Mouse (Mus musculus): ENCODE measurements around the gene Ube2r2. TPM values are rescaled to one million over a fixed set of nuclear protein-coding genes. Genes with fewer than 3 reads are reported as not detected.

Ube2r2 gene
- total RNA-seq, 1 experiment from 2014 or later: 52.8 TPM

GRCm38 (mm10) chr4:41226351-41226750 lies 90.8 kb downstream of the Ube2r2 start:
- peak in 1 of 2 experiments; percentile 51; a peak in 1 of 4 replicates for ATAC-seq (replicated peaks in 1 of 2; ENCODE audit: insufficient read depth in 1 of 2, low FRiP score in 2 of 2, low TSS enrichment in 1 of 2, low read depth in 1 of 2, poor library complexity in 2 of 2, severe bottlenecking in 2 of 2)

- no peak for ATAC-seq (replicated peaks in 1 of 2; ENCODE audit: insufficient read depth in 1 of 2, low FRiP score in 2 of 2, low TSS enrichment in 1 of 2, low read depth in 1 of 2, poor library complexity in 2 of 2, severe bottlenecking in 2 of 2)
Observed at GRCm38 (mm10) chr4:41235621-41236020, 100.1 kb downstream of the Ube2r2 start.

- no peak for ATAC-seq (replicated peaks in 1 of 2; ENCODE audit: insufficient read depth in 1 of 2, low FRiP score in 2 of 2, low TSS enrichment in 1 of 2, low read depth in 1 of 2, poor library complexity in 2 of 2, severe bottlenecking in 2 of 2)
Observed at GRCm38 (mm10) chr4:41240916-41241315, 105.4 kb downstream of the Ube2r2 start.

Other genes starting within 250 kb of the Ube2r2 start
- not detected in 2 replicates for gene Spink4, start 215.7 kb upstream of the Ube2r2 start, total RNA-seq (2017)
- gene Bag1, start 187.4 kb upstream of the Ube2r2 start, total RNA-seq (2017): 272 and 383 TPM in 2 replicates
- 92.7 and 116 TPM in 2 replicates for gene Chmp5, start 187.3 kb upstream of the Ube2r2 start, total RNA-seq (2017)
- gene Nfx1, start 164.8 kb upstream of the Ube2r2 start, total RNA-seq (2017): 72.2 and 82.7 TPM in 2 replicates
- gene Aqp7, start 87.6 kb upstream of the Ube2r2 start, total RNA-seq (2017): not detected in 2 replicates
- not detected in 2 replicates for gene Aqp3, start 37.6 kb upstream of the Ube2r2 start, total RNA-seq (2017)
- gene Nol6, start 11.3 kb upstream of the Ube2r2 start, total RNA-seq (2017): 19.9 and 25.8 TPM in 2 replicates
- gene Ubap2, start 139.4 kb downstream of the Ube2r2 start, total RNA-seq (2017): 21.9 and 30.1 TPM in 2 replicates
- gene Dcaf12, start 179.1 kb downstream of the Ube2r2 start, total RNA-seq (2017): 25.5 and 35.0 TPM in 2 replicates
- gene Ubap1, start 213.3 kb downstream of the Ube2r2 start, total RNA-seq (2017): 37.3 and 44.5 TPM in 2 replicates